Mouse (Mus musculus): ENCODE measurements at regions not wholly inside any gene's neighbourhood (a gene's known extent, or its start where the extent isn't known, plus 50 kb on each side); places are given as distances from the start of the nearest gene placed in this dataset.

GRCm38 (mm10) chr5:24237201-24237600, 72.4 kb downstream of the Nupl2 start:
- Histone ChIP-seq H3K36me3 (ENCODE audit: control insufficient read depth, insufficient read depth, low read length) (no peaks in the 10 kb centered on the region), H3K9me3 (ENCODE audit: control insufficient read depth, low read length) (no peaks in the 10 kb centered on the region), H3K4me3 (ENCODE audit: low read length) (no peak overlapping the region), H3K4me1 (ENCODE audit: control insufficient read depth, insufficient read depth, low read length) (no peaks in the 10 kb centered on the region), H3K27me3 (replicated peaks; ENCODE audit: control insufficient read depth, insufficient read depth, low read length) (no peaks in the 10 kb centered on the region), H3K27ac (ENCODE audit: low read length) (no peak overlapping the region), H3K9ac (ENCODE audit: low read depth, low read length) (no peak overlapping the region), H3K4me2 (ENCODE audit: low read depth, low read length) (no peak overlapping the region)
- WGBS: 85% methylated on average over 3 of the region's 3 CpGs
- ATAC-seq: no peak

- WGBS: 73% methylated on average over 2 of the region's 2 CpGs
- no peaks in the 10 kb centered on the region for H3K27me3 ChIP-seq (replicated peaks; ENCODE audit: control insufficient read depth, insufficient read depth, low read length)
- no peak overlapping the region for H3K9ac ChIP-seq (ENCODE audit: low read depth, low read length)
- no peaks in the 10 kb centered on the region for H3K36me3 ChIP-seq (ENCODE audit: control insufficient read depth, insufficient read depth, low read length)
- H3K4me1 ChIP-seq (ENCODE audit: control insufficient read depth, insufficient read depth, low read length): no peaks in the 10 kb centered on the region
- H3K4me3 ChIP-seq (ENCODE audit: low read length): no peak overlapping the region
- no peaks in the 10 kb centered on the region for H3K9me3 ChIP-seq (ENCODE audit: control insufficient read depth, low read length)
- ATAC-seq: no peak
- no peak overlapping the region for H3K4me2 ChIP-seq (ENCODE audit: low read depth, low read length)
- H3K27ac ChIP-seq (ENCODE audit: low read length): no peak overlapping the region
Observed at GRCm38 (mm10) chr5:24239006-24239405, 74.2 kb downstream of the Nupl2 start.

- Histone ChIP-seq H3K27me3 (replicated peaks; ENCODE audit: control insufficient read depth, insufficient read depth, low read length) (no peaks in the 10 kb centered on the region), H3K4me1 (ENCODE audit: control insufficient read depth, insufficient read depth, low read length) (no peaks in the 10 kb centered on the region), H3K4me3 (ENCODE audit: low read length) (no peak overlapping the region), H3K9me3 (ENCODE audit: control insufficient read depth, low read length) (no peaks in the 10 kb centered on the region), H3K36me3 (ENCODE audit: control insufficient read depth, insufficient read depth, low read length) (no peaks in the 10 kb centered on the region), H3K27ac (ENCODE audit: low read length) (no peak overlapping the region), H3K9ac (ENCODE audit: low read depth, low read length) (no peak overlapping the region), H3K4me2 (ENCODE audit: low read depth, low read length) (no peak overlapping the region)
- no peak for ATAC-seq
- 81% methylated on average over 6 of the region's 6 CpGs for WGBS
Observed at GRCm38 (mm10) chr5:24244211-24244610, 79.4 kb downstream of the Nupl2 start.

- no peak overlapping the region for H3K4me2 ChIP-seq (ENCODE audit: low read depth, low read length)
- ATAC-seq: no peak
- no peak overlapping the region for H3K9ac ChIP-seq (ENCODE audit: low read depth, low read length)
- H3K4me1 ChIP-seq (ENCODE audit: control insufficient read depth, insufficient read depth, low read length): no peaks in the 10 kb centered on the region
- WGBS: 79% methylated on average over 5 of the region's 5 CpGs
- no peaks in the 10 kb centered on the region for H3K9me3 ChIP-seq (ENCODE audit: control insufficient read depth, low read length)
- no peaks in the 10 kb centered on the region for H3K36me3 ChIP-seq (ENCODE audit: control insufficient read depth, insufficient read depth, low read length)
- H3K27ac ChIP-seq (ENCODE audit: low read length): no peak overlapping the region
- no peaks in the 10 kb centered on the region for H3K27me3 ChIP-seq (replicated peaks; ENCODE audit: control insufficient read depth, insufficient read depth, low read length)
- H3K4me3 ChIP-seq (ENCODE audit: low read length): no peak overlapping the region
Observed at GRCm38 (mm10) chr5:24255421-24255820, 90.7 kb downstream of the Nupl2 start.

- H3K4me3 ChIP-seq (ENCODE audit: low read length): no peak overlapping the region
- 8% methylated on average over 7 of the region's 7 CpGs for WGBS
- H3K9me3 ChIP-seq (ENCODE audit: control insufficient read depth, low read length): no peaks in the 10 kb centered on the region
- no peak overlapping the region for H3K27ac ChIP-seq (ENCODE audit: low read length)
- H3K4me2 ChIP-seq (ENCODE audit: low read depth, low read length): no peak overlapping the region
- no peaks in the 10 kb centered on the region for H3K36me3 ChIP-seq (ENCODE audit: control insufficient read depth, insufficient read depth, low read length)
- no peak for ATAC-seq
- H3K27me3 ChIP-seq (replicated peaks; ENCODE audit: control insufficient read depth, insufficient read depth, low read length): no peaks in the 10 kb centered on the region
- H3K9ac ChIP-seq (ENCODE audit: low read depth, low read length): no peak overlapping the region
- H3K4me1 ChIP-seq (ENCODE audit: control insufficient read depth, insufficient read depth, low read length): peaks cover 9% of the 10 kb centered on the region
Observed at GRCm38 (mm10) chr5:24261098-24261497, 90.3 kb downstream of the Kcnh2 start.

- Histone ChIP-seq H3K4me2 (ENCODE audit: low read depth, low read length) (no peak overlapping the region), H3K27me3 (replicated peaks; ENCODE audit: control insufficient read depth, insufficient read depth, low read length) (no peaks in the 10 kb centered on the region), H3K9me3 (ENCODE audit: control insufficient read depth, low read length) (no peaks in the 10 kb centered on the region), H3K4me3 (ENCODE audit: low read length) (no peak overlapping the region), H3K9ac (ENCODE audit: low read depth, low read length) (no peak overlapping the region), H3K4me1 (ENCODE audit: control insufficient read depth, insufficient read depth, low read length) (peaks cover 16% of the 10 kb centered on the region), H3K36me3 (ENCODE audit: control insufficient read depth, insufficient read depth, low read length) (no peaks in the 10 kb centered on the region), H3K27ac (ENCODE audit: low read length) (no peak overlapping the region)
- WGBS: 12% methylated on average over 11 of the region's 11 CpGs
- no peak for ATAC-seq
Observed at GRCm38 (mm10) chr5:24262146-24262545, 89.3 kb downstream of the Kcnh2 start.

GRCm38 (mm10) chr5:24264151-24264550, 87.3 kb downstream of the Kcnh2 start:
- Histone ChIP-seq H3K4me1 (ENCODE audit: control insufficient read depth, insufficient read depth, low read length) (peaks cover 16% of the 10 kb centered on the region), H3K27me3 (replicated peaks; ENCODE audit: control insufficient read depth, insufficient read depth, low read length) (no peaks in the 10 kb centered on the region), H3K9ac (ENCODE audit: low read depth, low read length) (no peak overlapping the region), H3K9me3 (ENCODE audit: control insufficient read depth, low read length) (no peaks in the 10 kb centered on the region), H3K4me2 (ENCODE audit: low read depth, low read length) (no peak overlapping the region), H3K27ac (ENCODE audit: low read length) (no peak overlapping the region), H3K4me3 (ENCODE audit: low read length) (no peak overlapping the region), H3K36me3 (ENCODE audit: control insufficient read depth, insufficient read depth, low read length) (no peaks in the 10 kb centered on the region)
- ATAC-seq: no peak
- 60% methylated on average over 4 of the region's 4 CpGs for WGBS

- Histone ChIP-seq H3K36me3 (ENCODE audit: control insufficient read depth, insufficient read depth, low read length) (no peaks in the 10 kb centered on the region), H3K4me2 (ENCODE audit: low read depth, low read length) (no peak overlapping the region), H3K27me3 (replicated peaks; ENCODE audit: control insufficient read depth, insufficient read depth, low read length) (no peaks in the 10 kb centered on the region), H3K9ac (ENCODE audit: low read depth, low read length) (no peak overlapping the region), H3K4me1 (ENCODE audit: control insufficient read depth, insufficient read depth, low read length) (peaks cover 16% of the 10 kb centered on the region), H3K4me3 (ENCODE audit: low read length) (no peak overlapping the region), H3K9me3 (ENCODE audit: control insufficient read depth, low read length) (no peaks in the 10 kb centered on the region), H3K27ac (ENCODE audit: low read length) (no peak overlapping the region)
- ATAC-seq: no peak
- WGBS: 96% methylated on average over 3 of the region's 3 CpGs
Observed at GRCm38 (mm10) chr5:24265431-24265830, 86.0 kb downstream of the Kcnh2 start.

GRCm38 (mm10) chr5:24266344-24267295, 84.8 kb downstream of the Kcnh2 start:
- H3K27ac ChIP-seq (ENCODE audit: low read length): peak overlapping the region; percentile 65
- H3K9ac ChIP-seq (ENCODE audit: low read depth, low read length): peak overlapping the region; percentile 36; the same call in 1 of the 2 replicates
- H3K27me3 ChIP-seq (replicated peaks; ENCODE audit: control insufficient read depth, insufficient read depth, low read length): no peaks in the 10 kb centered on the region

More at GRCm38 (mm10) chr5:24266344-24267295, 84.8 kb downstream of the Kcnh2 start:
- Histone ChIP-seq H3K9me3 (ENCODE audit: control insufficient read depth, low read length) (no peaks in the 10 kb centered on the region), H3K4me3 (ENCODE audit: low read length) (peak overlapping the region; percentile 35), H3K4me2 (ENCODE audit: low read depth, low read length) (peak overlapping the region; percentile 58), H3K36me3 (ENCODE audit: control insufficient read depth, insufficient read depth, low read length) (no peaks in the 10 kb centered on the region), H3K4me1 (ENCODE audit: control insufficient read depth, insufficient read depth, low read length) (peaks cover 16% of the 10 kb centered on the region)
- WGBS: 9% methylated on average over 16 of the region's 16 CpGs
- peak; percentile 92 for ATAC-seq

Measured in intestine, embryonic 16.5 days (tissue).